Mouse (Mus musculus) megakaryocyte, embryonic 14.5 days (primary cell): ENCODE data around the gene Scd1.

Source experiments
- FLI1 ChIP-seq: IDR thresholded peaks from 2 replicates; pipeline ENCODE4 v1.6.1; 2012; ENCODE audit warnings: low read length, inconsistent platforms, mixed read lengths
- GATA1 ChIP-seq: IDR thresholded peaks from 3 replicates; pipeline ENCODE4 v1.6.1; 2012; ENCODE audit warnings: mixed read lengths, low read length, inconsistent platforms, borderline replicate concordance

DNA sequence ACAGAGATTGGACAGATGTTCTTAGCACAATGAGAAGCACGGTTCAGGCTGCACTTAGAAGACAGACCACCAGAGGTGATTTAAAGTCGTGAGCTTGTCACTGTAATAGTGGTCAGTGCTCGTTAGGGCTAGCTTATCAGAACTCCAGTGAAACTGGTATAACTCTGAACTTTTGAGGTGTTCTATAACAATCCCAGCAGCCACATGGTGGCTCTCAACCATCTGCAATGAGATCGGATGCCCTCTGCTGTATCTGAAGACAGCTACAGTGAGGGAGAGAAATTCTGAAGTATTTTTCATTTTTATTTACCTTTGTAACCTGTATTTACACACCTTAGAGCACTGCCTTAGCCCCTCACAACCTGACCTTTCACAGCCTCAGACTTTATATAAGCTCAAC lies 31.6 kb upstream of the Scd1 start:
- TF ChIP-seq GATA1 (no peak), FLI1 (no peak)
